Mouse (Mus musculus) forebrain, postnatal 0 days (tissue): ENCODE results near the gene Tspan1. TPM values are rescaled to one million over a fixed set of nuclear protein-coding genes. Genes with fewer than 3 reads are reported as not detected.

ENCODE experiments used
- ATAC-seq: fragments of 200-750 bp; cut with Nextera tagmentation; 2 replicates; pipeline ENCODE4 v1.8.0; 2017; ENCODE audit warnings: mild to moderate bottlenecking, moderate library complexity
- DNase-seq: peaks from one replicate; pipeline ENCODE4 v3.0.0-alpha.2; 2015
- H3K27ac ChIP-seq: fragments of 300-500 bp; sonication (generic); 2 replicates; pipeline ENCODE4 v1.5.1; 2014; ENCODE audit warnings: low read depth, mild to moderate bottlenecking, antibody characterized with exemption, low read length, moderate library complexity, mixed read lengths
- H3K27me3 ChIP-seq: fragments of 300-500 bp; sonication (generic); 2 replicates; pipeline ENCODE4 v1.6.1; 2014; ENCODE audit warnings: mild to moderate bottlenecking, low read length, mixed read lengths; ENCODE audit not compliant: insufficient read depth
- H3K36me3 ChIP-seq: fragments of 300-500 bp; sonication (generic); 2 replicates; pipeline ENCODE4 v1.6.1; 2014; ENCODE audit warnings: mild to moderate bottlenecking, moderate library complexity; ENCODE audit not compliant: insufficient read depth
- H3K4me1 ChIP-seq: fragments of 300-500 bp; sonication (generic); 2 replicates; pipeline ENCODE4 v1.6.1; 2014; ENCODE audit warnings: antibody characterized with exemption; ENCODE audit not compliant: insufficient read depth
- H3K4me2 ChIP-seq: fragments of 300-500 bp; sonication (generic); 2 replicates; pipeline ENCODE4 v1.6.1; 2014; ENCODE audit warnings: low read depth, mild to moderate bottlenecking, moderate library complexity
- H3K4me3 ChIP-seq: fragments of 300-500 bp; sonication (generic); 2 replicates; pipeline ENCODE4 v1.5.1; 2014; ENCODE audit warnings: low read depth, low read length, mixed read lengths
- H3K9ac ChIP-seq: fragments of 300-500 bp; sonication (generic); 2 replicates; pipeline ENCODE4 v1.6.1; 2014; ENCODE audit warnings: mild to moderate bottlenecking
- H3K9me3 ChIP-seq: fragments of 300-500 bp; sonication (generic); 2 replicates; pipeline ENCODE4 v1.6.1; 2016; ENCODE audit warnings: low read length
- CTCF ChIP-seq: sonication (generic); IDR thresholded peaks from 2 replicates; pipeline ENCODE4 v1.5.1; 2016; ENCODE audit warnings: antibody characterized with exemption, control low read depth, low read depth
- WGBS: fragments of 180-500 bp; shearing (Covaris S2); extraction: QIAGEN DNeasy Blood & Tissue Kit; methylation state at CpG from one replicate; pipeline ENCODE4 v1.1.7; 2014; 5-methylcytosine and 5-hydroxymethylcytosine counted together
- polyA plus RNA-seq: library from polyadenylated mRNA; unstranded; fragments of >200 nt; fragmentation: Nextera tagmentation; extraction: Ambion mirVana; gene quantifications from 2 replicates; pipeline ENCODE4 v1.2.1, GENCODE M21; 2015
- total RNA-seq: library from RNA; depleted of rRNA; stranded (reverse); fragments of >200 nt; gene quantifications from 2 replicates; pipeline ENCODE4 v1.2.3, GENCODE M21; 2014

Gene Tspan1
- total and polyA plus RNA-seq, 2 experiments from 2014 or later: 0.07 to 0.29 TPM

DNA sequence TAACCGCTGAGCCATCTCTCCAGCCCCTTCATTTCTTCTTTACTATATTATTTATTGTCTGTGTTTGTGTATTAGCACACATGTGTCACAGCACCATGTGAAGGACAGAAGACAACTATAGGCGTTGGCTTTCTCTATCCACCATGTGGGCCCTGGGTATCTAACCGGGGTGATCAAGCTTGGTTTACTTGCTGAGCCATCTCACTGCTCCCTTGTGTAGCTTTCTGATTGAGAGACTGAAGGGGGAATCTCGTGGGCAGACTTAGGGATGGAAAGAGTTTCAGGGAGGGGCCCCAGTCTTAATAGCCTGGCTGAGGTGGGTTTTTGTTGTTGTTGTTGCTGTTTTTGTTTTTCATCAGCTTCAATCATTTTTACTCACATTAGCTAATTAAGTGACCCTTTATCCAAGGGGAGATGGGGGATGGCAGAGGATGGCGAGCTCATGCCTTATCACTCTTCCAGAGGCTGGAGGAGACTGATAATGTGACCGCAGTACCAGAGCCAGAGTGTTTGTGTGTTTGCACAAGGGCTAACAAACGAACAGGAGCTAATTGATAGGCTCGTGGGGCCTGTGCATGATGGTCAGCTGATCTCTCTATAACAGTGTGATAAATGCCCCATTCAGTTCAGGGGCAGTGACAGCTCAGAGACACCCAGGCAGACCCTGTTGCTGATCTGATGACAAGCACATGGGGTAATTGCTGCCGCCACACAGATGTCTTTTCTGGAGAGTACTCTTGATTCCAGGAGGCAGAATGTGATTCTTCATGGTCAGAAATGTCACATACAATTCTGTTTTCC lies 26.4 kb upstream of the Tspan1 start:
- WGBS: 59% methylated on average over 9 of the region's 9 CpGs
- no peaks in the 10 kb centered on the region for H3K36me3 ChIP-seq
- ATAC-seq (no peak), DNase-seq (no peak)
- H3K4me2 ChIP-seq: no peak overlapping the region
- no peaks in the 10 kb centered on the region for H3K4me1 ChIP-seq
- H3K4me3 ChIP-seq: no peak overlapping the region
- TF ChIP-seq CTCF: no peak
- H3K27ac ChIP-seq: no peak overlapping the region
- H3K9ac ChIP-seq: no peak overlapping the region
- no peaks in the 10 kb centered on the region for H3K9me3 ChIP-seq
- no peaks in the 10 kb centered on the region for H3K27me3 ChIP-seq

DNA sequence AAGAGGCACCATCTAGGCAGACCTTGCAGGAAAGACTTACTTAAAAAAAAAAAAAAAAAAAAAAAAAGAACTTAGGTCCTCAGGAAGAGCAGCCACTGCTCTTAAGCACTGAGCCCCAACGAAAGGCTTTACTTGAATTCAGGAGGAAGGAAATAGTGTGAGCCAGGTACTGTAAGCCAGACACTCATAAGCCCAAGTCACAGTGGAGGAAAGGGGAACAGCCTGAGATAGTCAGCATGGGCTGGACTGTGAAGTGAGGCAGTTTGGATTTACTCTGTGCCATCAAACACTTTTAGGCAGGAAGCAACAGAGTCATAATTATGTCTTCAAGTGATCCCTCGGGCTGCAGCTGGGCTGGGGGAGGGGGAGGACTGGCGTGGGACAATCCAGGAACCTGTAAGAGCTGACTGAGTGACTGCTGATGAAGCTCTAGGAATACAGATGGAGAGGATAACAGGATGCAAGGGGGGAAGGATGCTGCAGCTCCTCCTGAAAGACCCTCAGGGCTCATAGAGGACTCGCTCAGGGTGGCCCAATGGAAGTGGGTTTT lies 25.0 kb upstream of the Tspan1 start:
- no peak for TF ChIP-seq CTCF
- 59% methylated on average over 4 of the region's 4 CpGs for WGBS
- Histone ChIP-seq H3K27ac (no peak overlapping the region), H3K9ac (no peak overlapping the region), H3K4me1 (no peaks in the 10 kb centered on the region), H3K4me3 (no peak overlapping the region), H3K36me3 (no peaks in the 10 kb centered on the region), H3K27me3 (no peaks in the 10 kb centered on the region), H3K9me3 (no peaks in the 10 kb centered on the region), H3K4me2 (no peak overlapping the region)
- DNase-seq (peak; percentile 22), ATAC-seq (peak; percentile 14; the same call in 1 of the 2 replicates)

DNA sequence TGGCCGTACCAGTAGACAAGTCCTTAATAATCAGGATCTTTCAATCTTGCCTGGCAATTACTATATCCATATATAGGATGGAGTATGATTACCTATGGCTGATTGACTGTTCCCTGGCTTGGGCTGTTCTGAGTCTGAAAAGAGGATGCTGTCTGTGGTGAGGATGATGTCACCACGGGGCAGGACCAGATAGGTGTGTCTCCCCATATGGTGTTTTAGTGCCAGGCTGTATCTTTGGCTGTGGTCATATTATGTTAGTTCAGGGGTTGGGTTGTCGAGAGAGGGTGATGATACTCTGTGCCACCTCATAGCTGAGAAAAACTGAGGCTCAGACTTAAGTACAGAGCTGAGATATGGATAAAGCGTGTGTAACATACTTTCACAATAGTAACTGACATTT lies 17.7 kb upstream of the Tspan1 start:
- Histone ChIP-seq H3K4me1 (no peaks in the 10 kb centered on the region), H3K4me3 (no peak overlapping the region), H3K27ac (no peak overlapping the region), H3K9me3 (no peaks in the 10 kb centered on the region), H3K4me2 (no peak overlapping the region), H3K9ac (no peak overlapping the region), H3K36me3 (no peaks in the 10 kb centered on the region), H3K27me3 (no peaks in the 10 kb centered on the region)
- no peak for ATAC-seq
- DNase-seq: no peak
- WGBS: 87% methylated on average over 4 of the region's 4 CpGs
- TF ChIP-seq CTCF: no peak

DNA sequence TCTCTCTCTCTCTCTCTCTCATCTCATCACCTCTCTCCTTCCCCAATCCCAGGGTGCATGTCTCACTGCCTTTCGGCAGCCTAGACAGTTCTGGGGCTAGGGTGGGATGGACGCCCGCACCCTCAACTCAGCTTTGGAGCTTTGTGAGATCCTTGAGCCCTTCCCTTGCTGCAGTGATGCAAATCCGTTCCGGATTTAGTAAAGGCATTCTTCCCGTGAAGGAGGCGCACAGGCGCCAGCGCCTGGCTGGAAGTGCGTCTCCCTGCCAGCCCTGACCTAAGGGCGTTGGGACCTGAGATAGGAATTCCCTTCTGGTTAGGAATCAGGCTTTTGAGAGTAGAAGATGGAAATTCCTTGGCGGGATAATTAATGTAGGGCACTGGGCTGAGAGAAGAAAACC lies 15.3 kb upstream of the Tspan1 start:
- 0 out of 2 replicates have a peak overlapping the region, but pooled peaks have one; percentile 2 for H3K9ac ChIP-seq
- ATAC-seq (no peak), DNase-seq (no peak)
- no peak for TF ChIP-seq CTCF
- H3K27ac ChIP-seq: no peak overlapping the region
- H3K4me3 ChIP-seq: no peak overlapping the region
- no peaks in the 10 kb centered on the region for H3K9me3 ChIP-seq
- H3K27me3 ChIP-seq: no peaks in the 10 kb centered on the region
- H3K36me3 ChIP-seq: no peaks in the 10 kb centered on the region
- H3K4me2 ChIP-seq: peak overlapping the region; percentile 33
- whole genome bisulfite sequencing: 4% methylated on average over 12 of the region's 12 CpGs
- H3K4me1 ChIP-seq: no peaks in the 10 kb centered on the region

DNA sequence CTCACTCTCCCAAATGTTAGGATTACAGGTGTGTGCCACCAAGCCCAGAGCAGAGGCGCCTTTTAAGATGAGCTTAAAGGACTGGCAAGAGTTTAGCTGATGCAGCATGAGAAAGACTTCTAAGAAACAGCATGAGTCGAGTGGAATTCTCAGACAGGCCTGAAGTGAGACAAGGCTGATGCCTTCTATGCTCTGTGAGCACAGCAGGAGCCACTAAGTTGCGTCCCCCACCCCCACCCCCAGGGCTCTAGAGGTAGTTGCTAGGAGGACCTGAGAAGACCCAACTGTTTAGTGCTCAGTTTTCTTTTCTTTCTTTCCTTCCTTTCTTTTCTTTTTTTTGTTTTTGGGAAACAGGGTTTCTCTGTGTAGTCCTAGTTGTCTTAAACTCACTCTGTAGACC lies 14.7 kb upstream of the Tspan1 start:
- no peak for TF ChIP-seq CTCF

DNA sequence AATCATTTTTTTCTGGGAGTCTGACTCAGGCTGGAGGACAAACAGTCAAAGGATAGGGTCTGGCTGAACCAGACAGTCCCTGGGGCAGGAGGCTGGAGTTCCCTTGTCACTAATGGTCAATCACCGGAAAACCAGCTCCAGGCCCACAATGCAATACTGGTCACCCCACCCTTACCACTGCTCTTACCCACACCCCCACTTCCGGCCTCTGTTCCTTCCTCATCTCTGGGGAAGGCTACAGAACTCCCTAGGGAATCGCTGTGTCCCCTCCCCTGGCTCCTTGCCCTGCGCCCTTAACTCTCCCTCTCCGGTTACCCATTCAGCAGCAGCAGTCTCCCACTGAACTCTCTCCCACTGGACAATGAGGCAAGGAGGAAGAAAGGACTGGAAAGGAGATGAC lies 9.7 kb upstream of the Tspan1 start:
- ATAC-seq (no peak), DNase-seq (peak; percentile 9)
- Histone ChIP-seq H3K4me3 (no peak overlapping the region), H3K4me1 (peaks cover 13% of the 10 kb centered on the region; the same call in 1 of the 2 replicates), H3K27me3 (no peaks in the 10 kb centered on the region), H3K27ac (peak overlapping the region; percentile 45; the same call in 1 of the 2 replicates), H3K9me3 (no peaks in the 10 kb centered on the region), H3K36me3 (no peaks in the 10 kb centered on the region), H3K4me2 (peak overlapping the region; percentile 44; the same call in 1 of the 2 replicates), H3K9ac (no peak overlapping the region)
- no peak for TF ChIP-seq CTCF
- 21% methylated on average over 5 of the region's 5 CpGs for WGBS

More for the DNA sequence above, 14.7 kb upstream of the Tspan1 start:
- H3K4me2 ChIP-seq: no peak overlapping the region
- no peak overlapping the region for H3K9ac ChIP-seq
- H3K36me3 ChIP-seq: no peaks in the 10 kb centered on the region
- H3K27ac ChIP-seq: no peak overlapping the region
- H3K4me3 ChIP-seq: no peak overlapping the region
- WGBS: 32% methylated on average over 3 of the region's 3 CpGs
- DNase-seq: no peak
- 0 out of 2 replicates have a peak, but pooled peaks cover 2% of the 10 kb centered on the region for H3K4me1 ChIP-seq
- H3K9me3 ChIP-seq: no peaks in the 10 kb centered on the region
- ATAC-seq: no peak
- no peaks in the 10 kb centered on the region for H3K27me3 ChIP-seq

DNA sequence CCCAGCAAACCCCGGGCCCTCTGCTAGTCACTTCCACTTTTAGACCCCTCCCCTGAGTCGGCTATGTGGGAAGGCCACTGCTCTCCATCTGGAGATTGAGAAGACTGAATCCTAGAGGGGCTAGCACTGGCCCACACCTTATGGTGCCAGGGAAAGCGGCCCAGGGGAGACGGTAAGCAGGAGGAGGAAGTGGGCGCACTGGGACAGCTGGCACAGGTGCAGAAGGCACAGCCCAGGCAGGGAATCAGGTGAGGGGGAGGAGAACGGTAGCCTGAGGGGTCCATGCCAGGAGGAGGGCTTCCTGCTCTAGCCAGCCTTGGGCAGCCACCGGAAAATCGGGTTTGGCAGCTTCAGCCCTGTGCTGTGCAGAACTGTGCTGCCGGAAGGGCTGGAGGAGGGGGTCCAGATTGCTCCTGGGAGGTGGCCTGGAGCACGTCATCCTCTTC lies 9.2 kb upstream of the Tspan1 start:
- H3K27ac ChIP-seq: peak overlapping the region; percentile 77
- DNase-seq (peak; percentile 68), ATAC-seq (peak; percentile 77)
- peak overlapping the region; percentile 44 for H3K4me2 ChIP-seq
- no peak for TF ChIP-seq CTCF
- no peak overlapping the region for H3K4me3 ChIP-seq
- no peaks in the 10 kb centered on the region for H3K27me3 ChIP-seq
- peaks cover 13% of the 10 kb centered on the region; the same call in 1 of the 2 replicates for H3K4me1 ChIP-seq
- peak overlapping the region; percentile 43 for H3K9ac ChIP-seq
- H3K9me3 ChIP-seq: no peaks in the 10 kb centered on the region
- 17% methylated on average over 10 of the region's 10 CpGs for WGBS
- H3K36me3 ChIP-seq: no peaks in the 10 kb centered on the region
